Mouse (Mus musculus) adrenal gland, postnatal 36 days (tissue): ENCODE results near the gene Ssc5d. TPM values are rescaled to one million over a fixed set of nuclear protein-coding genes. Genes with fewer than 3 reads are reported as not detected.
"Not testable (repeated sequence)": the region's sequence is repeated elsewhere in the genome, so short reads cannot be mapped to it uniquely, and the experiment has no call there.

Experiments
- DNase-seq, 2 experiments: peaks; one replicate each; pipeline ENCODE4 v3.0.0; 2021; ENCODE audit warnings: mixed read lengths in 1 of 2
- long read RNA-seq, 2 experiments: library from polyadenylated mRNA; stranded (forward); transcript quantifications; one replicate each; pipeline ENCODE4 v2.0.0; 2021; ENCODE audit warnings: borderline sequencing depth in 2 of 2
- total RNA-seq, 2 experiments: library from RNA; stranded (reverse); gene quantifications; 2 replicates each; pipeline ENCODE4 v1.2.3; 2021

Ssc5d gene
- total RNA-seq: 1 to 10 TPM; 1.7 to 2.7 TPM
- long read RNA-seq, experiment 1: 0 reads
- long read RNA-seq, experiment 2, partial matches to known transcripts: 1 of 1 reads
- long read RNA-seq, experiment 2, other reads (novel, unspliced or antisense): 0 of 1 reads

DNA sequence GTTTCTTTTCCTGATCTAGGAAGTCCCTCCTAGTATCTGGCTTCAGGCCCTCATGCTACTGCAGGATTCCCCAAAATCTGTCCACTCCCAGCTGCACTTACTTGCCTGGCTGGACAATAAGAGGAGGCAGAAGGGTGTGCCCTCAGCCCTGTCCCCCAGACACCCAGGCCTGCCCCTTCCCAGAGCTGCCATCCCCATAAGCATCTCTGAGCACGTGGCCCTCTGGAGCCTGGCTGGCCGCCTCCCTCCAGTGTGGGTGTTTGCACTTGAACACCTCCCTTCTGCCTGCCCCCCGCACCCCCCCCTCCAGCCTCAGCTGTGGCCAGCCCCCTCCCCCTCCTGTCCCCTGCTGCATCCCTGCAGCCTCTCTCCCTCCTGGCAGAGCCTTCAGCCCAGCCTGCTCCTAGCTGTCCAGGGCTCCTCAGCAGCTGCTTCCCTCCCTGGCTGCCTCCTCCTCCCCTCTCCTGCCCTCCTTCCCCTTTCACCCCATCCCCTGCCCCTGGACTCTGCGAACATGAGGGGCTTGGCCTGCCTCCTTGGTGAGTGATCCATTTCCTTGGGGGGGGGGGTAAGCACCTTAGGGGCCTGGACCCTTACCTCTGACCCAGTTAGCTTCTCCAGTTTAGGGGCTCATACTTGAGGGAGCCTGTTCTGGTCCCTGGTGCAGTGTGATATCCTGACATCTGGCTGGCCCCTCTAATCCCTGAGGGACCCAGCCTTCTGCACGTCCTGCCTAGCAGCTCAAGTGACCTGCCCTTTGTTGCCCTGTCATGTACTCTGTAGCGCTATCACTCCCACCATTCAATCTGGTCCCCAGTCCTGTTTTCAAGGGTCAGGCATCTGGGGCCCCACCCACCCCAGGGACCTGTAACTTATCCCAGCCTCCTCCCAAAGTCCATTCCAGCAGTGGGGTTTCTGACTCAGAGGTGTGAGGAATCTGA, at the start of gene Ssc5d:
Ssc5d (plus strand) TSS at position 345 of the 941 bp plus-strand sequence.
- no peak for DNase-seq

GRCm38 (mm10) chr7:4876753-4877221, 48.8 kb upstream of the Ssc5d start, which contains the start of gene Isoc2a:
Gene Isoc2a, plus strand, starts transcription at chr7:4877153.
- peak; percentile 93 to 94 for DNase-seq

GRCm38 (mm10) chr7:4877226-4877625, 48.4 kb upstream of the Ssc5d start:
- DNase-seq: no peak

DNA sequence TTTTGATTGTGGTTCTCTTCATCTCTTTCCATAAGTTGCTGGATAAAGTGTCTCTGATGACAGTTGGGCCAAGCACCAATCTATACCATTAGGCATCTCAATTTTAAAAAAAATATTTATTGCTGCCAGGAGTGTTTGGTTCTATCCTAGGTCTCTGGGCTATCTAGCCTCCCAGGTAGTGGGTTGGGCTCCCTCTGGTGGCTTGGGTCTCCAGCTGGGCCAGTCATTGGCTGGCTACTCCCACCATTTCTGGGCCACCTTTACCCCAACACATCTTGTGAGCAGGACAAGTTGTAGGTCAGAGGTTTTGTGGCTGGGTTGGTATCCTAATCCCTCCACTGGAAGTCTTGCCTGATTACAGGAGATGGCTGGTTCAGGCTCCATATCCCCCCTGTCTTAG, 47.4 kb upstream of the Ssc5d start:
- peak; percentile 23 to 51 for DNase-seq

- DNase-seq: not testable (repeated sequence)
Observed at GRCm38 (mm10) chr7:4879036-4879435, 46.5 kb upstream of the Ssc5d start.

- DNase-seq: no peak
Observed at GRCm38 (mm10) chr7:4886680-4887079, 38.9 kb upstream of the Ssc5d start.

DNA sequence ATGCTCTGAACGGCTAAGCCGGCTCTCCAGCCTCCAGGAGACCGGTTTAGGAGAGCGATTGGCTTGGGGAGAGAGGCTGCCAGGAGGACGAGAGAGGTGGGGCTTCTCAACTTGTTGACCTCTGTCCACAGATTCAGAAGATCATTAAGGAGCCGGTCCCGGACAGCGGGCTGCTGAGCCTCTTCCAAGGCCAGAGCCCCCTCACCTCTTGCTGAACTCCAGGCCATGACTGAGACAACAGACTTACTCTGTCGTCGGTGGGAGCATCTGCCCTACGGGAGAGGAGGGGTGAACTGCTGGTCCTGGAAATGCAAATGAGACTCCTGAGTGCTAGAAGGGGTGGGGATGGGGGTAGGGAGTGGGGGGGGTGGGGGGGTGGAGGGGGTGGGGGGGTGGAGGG, 30.4 kb upstream of the Ssc5d start:
- no peak for DNase-seq

DNA sequence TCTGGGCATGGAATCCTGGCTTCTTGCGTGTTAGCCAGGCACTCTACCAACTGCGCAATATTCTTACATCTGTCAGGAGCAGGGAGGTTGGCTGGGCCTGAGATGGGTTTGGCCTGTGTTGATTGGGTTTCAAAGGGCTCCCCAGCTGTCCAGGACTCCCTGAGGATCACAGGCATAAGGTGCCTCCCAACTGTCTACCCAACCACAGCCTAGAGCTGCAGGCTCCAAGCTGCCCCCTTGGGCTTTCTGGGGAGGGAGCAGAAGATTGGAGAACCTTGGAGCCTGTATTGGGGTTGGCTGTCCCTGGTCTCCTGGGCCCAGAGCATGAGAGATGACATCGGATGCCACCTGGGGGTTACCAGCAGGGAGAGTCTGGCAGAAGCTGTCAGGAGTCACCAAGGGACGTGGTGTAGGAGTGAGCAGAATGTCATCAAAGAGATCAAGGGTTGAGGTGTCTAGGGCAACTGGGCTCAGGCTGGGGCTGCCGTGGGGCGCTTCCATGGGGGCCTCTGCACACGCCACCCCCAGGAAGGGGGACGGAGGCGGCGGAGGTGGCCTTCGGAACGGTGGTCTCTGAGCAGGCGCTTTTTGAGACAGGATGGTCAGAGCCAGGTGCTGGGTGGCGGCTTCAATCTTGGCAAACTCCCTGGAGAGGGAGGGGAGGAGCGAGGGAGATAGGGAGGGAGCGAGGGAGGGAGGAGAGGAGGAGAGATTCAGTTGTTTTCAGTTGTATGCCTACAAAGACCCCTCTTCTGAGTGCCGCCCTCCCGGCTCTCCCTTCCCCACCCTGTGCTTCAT, 26.5 kb upstream of the Ssc5d start:
- peak; percentile 13 to 42 for DNase-seq

- DNase-seq: peak; percentile 45 to 48
Observed at GRCm38 (mm10) chr7:4899649-4900522, 25.7 kb upstream of the Ssc5d start.

DNA sequence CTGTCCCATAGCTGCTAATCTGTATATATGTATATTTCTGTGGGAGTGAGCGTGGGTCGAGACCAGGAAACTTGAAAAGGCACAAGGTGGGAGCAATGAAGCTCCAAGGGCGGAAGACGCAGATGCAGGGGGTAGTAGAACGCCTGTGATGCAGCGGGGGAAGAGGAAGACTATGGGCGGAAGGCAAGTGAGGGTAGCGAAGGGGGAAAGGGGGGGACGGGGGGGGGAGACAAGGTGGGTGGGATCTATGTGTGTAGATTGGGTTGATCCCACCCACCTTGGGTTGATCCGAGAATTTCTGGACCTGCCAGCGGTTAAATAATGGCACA, 25.1 kb upstream of the Ssc5d start:
- no peak for DNase-seq

GRCm38 (mm10) chr7:4901171-4901570, 24.4 kb upstream of the Ssc5d start:
- DNase-seq: peak in 1 of 2 experiments; percentile 44

DNA sequence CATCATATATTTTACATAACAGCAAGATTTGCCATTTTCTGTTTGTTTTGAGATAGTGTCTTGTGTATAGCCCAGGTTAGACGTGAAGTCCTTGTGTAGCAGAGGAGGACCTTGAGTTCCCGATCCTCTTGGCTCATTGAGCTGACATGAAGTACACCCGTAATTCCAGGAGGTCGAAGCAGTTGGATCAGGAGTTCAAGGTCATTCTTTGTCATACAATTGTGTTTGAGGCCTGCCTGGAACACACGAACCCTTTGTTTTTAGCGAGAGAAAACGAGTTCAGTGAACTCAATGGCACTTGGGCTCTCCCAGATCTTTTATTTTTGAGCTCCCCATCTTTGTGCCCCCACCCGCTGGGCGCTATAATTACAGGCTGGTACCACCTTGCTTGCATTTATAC, 23.2 kb upstream of the Ssc5d start:
- DNase-seq: no peak

- no peak for DNase-seq
Observed at GRCm38 (mm10) chr7:4906466-4906950, 19.1 kb upstream of the Ssc5d start, which contains the start of gene Gm36210. Gene Gm36210, minus strand, starts transcription at chr7:4906516.

- DNase-seq: peak; percentile 59 to 73
Observed at GRCm38 (mm10) chr7:4911561-4911960, 14.0 kb upstream of the Ssc5d start.

- DNase-seq: no peak
Observed at GRCm38 (mm10) chr7:4912248-4912647, 13.3 kb upstream of the Ssc5d start.

DNA sequence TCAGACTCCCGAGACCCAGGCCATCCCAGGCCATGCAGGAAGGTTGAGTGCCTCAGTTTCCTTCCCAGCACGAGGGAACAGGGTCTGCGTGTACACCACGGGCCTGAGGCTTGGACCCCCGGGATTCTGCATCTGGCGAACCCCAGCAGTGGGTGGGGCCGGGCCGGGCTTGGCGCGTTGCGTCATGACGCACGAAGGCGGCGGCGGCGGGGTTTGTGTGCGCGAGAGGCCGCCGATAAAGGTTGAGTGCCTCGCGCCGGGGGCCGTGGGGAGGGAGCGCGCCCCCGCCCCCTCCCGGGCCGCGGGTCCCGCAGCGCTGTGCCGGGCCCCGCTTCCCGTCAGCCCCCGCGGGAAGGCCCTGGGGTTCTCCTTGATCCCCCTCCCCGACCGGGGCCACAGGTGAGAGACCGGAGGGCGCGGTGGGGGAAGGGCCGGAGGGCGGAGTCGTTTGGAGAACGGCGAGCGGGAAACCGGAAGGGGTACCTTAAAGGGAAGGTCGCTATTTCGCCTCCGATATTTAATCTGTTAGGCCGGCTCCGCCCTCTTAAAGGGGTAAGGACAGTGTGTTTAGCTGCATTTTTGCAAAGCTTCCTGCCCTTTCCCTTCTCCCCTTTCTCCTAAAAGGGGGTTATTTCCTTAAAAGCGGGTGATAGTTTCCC, 10.4 kb upstream of the Ssc5d start, which contains the start of gene Zfp628:
Zfp628 (plus strand) TSS at position 211 of the 659 bp plus-strand sequence.
- peak; percentile 94 to 96 for DNase-seq

DNA sequence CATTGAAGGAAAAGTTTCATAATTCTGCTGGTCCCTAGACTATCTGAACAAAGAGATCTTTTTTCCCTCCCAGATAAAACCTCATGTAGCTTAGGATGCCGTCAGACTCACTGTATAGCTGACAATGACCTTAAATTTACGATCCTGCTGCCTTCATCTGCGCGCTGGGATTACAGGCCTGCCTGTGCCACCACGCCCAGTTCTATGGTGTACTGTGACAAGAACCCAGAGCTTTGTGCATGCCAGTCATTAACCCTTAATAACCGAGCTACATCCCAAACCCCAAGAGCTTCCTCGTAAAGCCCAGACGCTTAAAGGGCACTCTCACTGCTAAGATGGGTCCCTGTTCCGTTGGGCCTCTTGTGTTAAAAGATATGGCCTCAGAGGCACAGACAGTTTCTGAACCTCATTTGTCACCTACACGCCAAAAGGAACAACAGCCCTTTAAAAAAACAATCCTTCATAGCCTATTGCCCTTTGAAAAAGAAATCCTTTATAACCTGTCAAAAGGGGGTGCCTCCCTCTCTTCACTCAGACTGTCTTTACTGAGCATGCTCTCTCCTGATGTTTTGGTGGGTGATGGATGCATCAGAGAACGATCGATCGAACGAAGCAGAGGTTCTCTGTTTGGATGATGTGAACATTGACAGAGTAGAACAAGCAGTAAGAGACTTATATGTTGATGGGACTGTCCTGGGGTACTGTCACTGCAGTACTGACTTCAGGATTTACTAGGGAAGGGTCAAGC, 9.7 kb upstream of the Ssc5d start:
- no peak for DNase-seq

DNA sequence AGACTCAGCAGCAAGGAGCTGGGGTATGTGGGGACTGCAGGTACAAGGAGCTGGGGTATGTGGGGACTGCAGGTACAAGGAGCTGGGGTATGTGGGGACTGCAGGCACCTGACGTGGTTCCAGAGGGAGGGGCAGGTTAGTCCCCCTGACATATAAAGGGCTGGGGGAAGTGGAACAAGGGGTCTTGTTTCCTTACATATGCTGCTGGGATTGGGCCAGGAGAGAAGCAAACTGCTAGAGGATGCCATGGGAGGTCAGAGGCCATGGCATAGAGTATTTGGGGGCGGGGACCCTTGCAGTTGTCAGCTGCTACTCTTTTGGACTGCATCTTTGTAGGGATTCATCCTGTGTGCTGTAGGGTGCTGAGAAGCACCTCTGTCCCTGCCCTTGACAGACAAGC, 8.1 kb upstream of the Ssc5d start:
- no peak for DNase-seq

DNA sequence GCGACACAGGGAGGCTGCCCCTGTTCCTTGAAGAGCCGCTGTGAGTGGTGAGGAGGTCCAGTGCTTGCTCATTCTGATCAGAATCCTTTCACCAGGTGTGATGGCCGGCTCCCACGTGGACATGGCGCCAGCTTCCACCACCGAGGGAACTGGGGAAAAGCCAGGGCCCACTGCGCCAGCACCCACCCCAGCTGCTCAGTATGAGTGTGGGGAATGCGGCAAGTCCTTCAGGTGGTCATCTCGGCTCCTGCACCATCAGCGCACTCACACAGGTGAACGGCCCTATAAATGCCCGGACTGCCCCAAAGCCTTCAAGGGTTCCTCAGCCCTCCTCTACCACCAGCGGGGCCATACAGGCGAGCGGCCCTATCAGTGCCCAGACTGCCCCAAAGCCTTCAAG, 6.9 kb upstream of the Ssc5d start:
- DNase-seq: no peak

GRCm38 (mm10) chr7:4919096-4919495, 6.5 kb upstream of the Ssc5d start:
- no peak for DNase-seq
